ENCODE assay signal across 12 mouse cellular contexts in genomic region chr7:18511479-18511878, GRCm38 (mm10). TPM values are rescaled to one million over a fixed set of nuclear protein-coding genes. Genes with fewer than 3 reads are reported as not detected.
DNase-seq lines count a peak whose midpoint lies in the region; ATAC-seq and TF ChIP-seq lines count a peak whose summit lies in the region.
"Had no signal": no experiment of that assay in that cellular context is flagged by ENCODE, and none has a peak within 500 bp of the region (broad histone marks: within the 10 kb centered on the region; RNA-seq: fewer than 3 reads in every experiment).

No protein-coding gene starts in this region.

- 9% methylated on average over 9 of the region's 9 CpGs for WGBS in heart, postnatal 0 days
- 11% methylated on average over 9 of the region's 9 CpGs for WGBS in midbrain, embryonic 14.5 days
- WGBS in midbrain, embryonic 15.5 days = 16% methylated on average over 9 of the region's 9 CpGs
- WGBS in liver, postnatal 0 days (ENCODE audit: insufficient replicate concordance) = 18% methylated on average over 9 of the region's 9 CpGs

- no peak overlapping the region for H3K4me2 ChIP-seq in heart, postnatal 0 days (ENCODE audit: low read depth, low read length)
- H3K4me2 ChIP-seq in midbrain, embryonic 14.5 days (ENCODE audit: low read length) = no peak overlapping the region
- no peak overlapping the region for H3K4me2 ChIP-seq in midbrain, embryonic 15.5 days
- no peak overlapping the region for H3K4me2 ChIP-seq in liver, postnatal 0 days (ENCODE audit: low read depth, low read length)
- H3K4me2 ChIP-seq: limb, embryonic 12.5 days had no signal

- no peaks in the 10 kb centered on the region for H3K27me3 ChIP-seq in heart, postnatal 0 days (ENCODE audit: control insufficient read depth, insufficient read depth, low read length)
- no peaks in the 10 kb centered on the region for H3K27me3 ChIP-seq in midbrain, embryonic 14.5 days (ENCODE audit: control insufficient read depth, insufficient read depth, low read length)
- no peaks in the 10 kb centered on the region for H3K27me3 ChIP-seq in midbrain, embryonic 15.5 days (replicated peaks)
- no peaks in the 10 kb centered on the region for H3K27me3 ChIP-seq in liver, postnatal 0 days (ENCODE audit: insufficient read depth, low read length)
- H3K27me3 ChIP-seq: limb, embryonic 12.5 days; megakaryocyte, embryonic 14.5 days had no signal

- no peak overlapping the region for H3K4me3 ChIP-seq in heart, postnatal 0 days (ENCODE audit: low read depth, low read length)
- no peak overlapping the region for H3K4me3 ChIP-seq in midbrain, embryonic 14.5 days (replicated peaks; ENCODE audit: low read depth, low read length)
- H3K4me3 ChIP-seq in midbrain, embryonic 15.5 days = no peak overlapping the region
- no peak overlapping the region for H3K4me3 ChIP-seq in liver, postnatal 0 days (ENCODE audit: low read depth, low read length)
- H3K4me3 ChIP-seq: limb, embryonic 12.5 days; megakaryocyte, embryonic 14.5 days had no signal

- TF ChIP-seq CTCF in heart, postnatal 0 days (IDR thresholded peaks at IDR 0.05; ENCODE audit: low read depth) = peak; percentile 38
- peak; percentile 52 for TF ChIP-seq CTCF in brain, embryonic 14.5 days (IDR thresholded peaks at IDR 0.05; ENCODE audit: borderline replicate concordance, extremely low read depth, insufficient read depth, insufficient read length)
- peak; percentile 26; the same call in 1 of the 2 replicates for TF ChIP-seq CTCF in liver, postnatal 0 days (IDR thresholded peaks at IDR 0.05; ENCODE audit: low read depth)

- H3K27ac ChIP-seq in heart, postnatal 0 days (ENCODE audit: low read depth) = no peak overlapping the region
- no peak overlapping the region for H3K27ac ChIP-seq in midbrain, embryonic 14.5 days (replicated peaks; ENCODE audit: low read depth, low read length)
- H3K27ac ChIP-seq in midbrain, embryonic 15.5 days = no peak overlapping the region
- H3K27ac ChIP-seq in liver, postnatal 0 days (ENCODE audit: low read depth) = no peak overlapping the region
- H3K27ac ChIP-seq: limb, embryonic 12.5 days had no signal

- no peak overlapping the region for H3K9ac ChIP-seq in heart, postnatal 0 days (replicated peaks; ENCODE audit: low read depth, low read length)
- no peak overlapping the region for H3K9ac ChIP-seq in midbrain, embryonic 14.5 days (replicated peaks; ENCODE audit: low read length)
- H3K9ac ChIP-seq in midbrain, embryonic 15.5 days = no peak overlapping the region
- no peak overlapping the region for H3K9ac ChIP-seq in liver, postnatal 0 days (replicated peaks)
- H3K9ac ChIP-seq: limb, embryonic 12.5 days had no signal

- no peak for DNase-seq in heart, postnatal 0 days (ENCODE audit: low spot score)
- DNase-seq in heart, adult 8-10 months (ENCODE audit: low spot score) = no peak
- peak; percentile 8 for DNase-seq in midbrain, embryonic 14.5 days
- DNase-seq in brain, embryonic 14.5 days (ENCODE audit: low read depth) = peak; percentile 1
- peak; percentile 17 for DNase-seq in liver, postnatal 0 days
- no peak for DNase-seq in left cerebral cortex, adult 11 months (ENCODE audit: low spot score)
- DNase-seq in thymus, adult 18-20 months = no peak
- DNase-seq: gastrocnemius, postnatal 25 days had no signal

- H3K4me1 ChIP-seq in heart, postnatal 0 days (ENCODE audit: control insufficient read depth, insufficient read depth) = no peaks in the 10 kb centered on the region
- no peaks in the 10 kb centered on the region for H3K4me1 ChIP-seq in midbrain, embryonic 14.5 days (ENCODE audit: control insufficient read depth, insufficient read depth, low read length)
- no peaks in the 10 kb centered on the region for H3K4me1 ChIP-seq in midbrain, embryonic 15.5 days
- H3K4me1 ChIP-seq in liver, postnatal 0 days (ENCODE audit: insufficient read depth) = no peaks in the 10 kb centered on the region
- H3K4me1 ChIP-seq: limb, embryonic 12.5 days; megakaryocyte, embryonic 14.5 days had no signal

- TF ChIP-seq EP300 in heart, postnatal 0 days (IDR thresholded peaks at IDR 0.05; ENCODE audit: low read depth) = no peak
- no peak for TF ChIP-seq EP300 in liver, postnatal 0 days (IDR thresholded peaks at IDR 0.05; ENCODE audit: low read depth)

- H3K36me3 ChIP-seq in heart, postnatal 0 days (replicated peaks; ENCODE audit: control insufficient read depth, insufficient read depth, low read length) = no peaks in the 10 kb centered on the region
- H3K36me3 ChIP-seq in midbrain, embryonic 14.5 days (ENCODE audit: control insufficient read depth, insufficient read depth, low read length) = no peaks in the 10 kb centered on the region
- no peaks in the 10 kb centered on the region for H3K36me3 ChIP-seq in midbrain, embryonic 15.5 days (replicated peaks)
- no peaks in the 10 kb centered on the region for H3K36me3 ChIP-seq in liver, postnatal 0 days (replicated peaks; ENCODE audit: insufficient read depth, low read length)
- H3K36me3 ChIP-seq: limb, embryonic 12.5 days had no signal

- H3K9me3 ChIP-seq in heart, postnatal 0 days (replicated peaks; ENCODE audit: control insufficient read depth, low read length) = no peaks in the 10 kb centered on the region
- no peaks in the 10 kb centered on the region for H3K9me3 ChIP-seq in midbrain, embryonic 14.5 days (ENCODE audit: control insufficient read depth, low read length)
- H3K9me3 ChIP-seq in midbrain, embryonic 15.5 days = no peaks in the 10 kb centered on the region
- no peaks in the 10 kb centered on the region for H3K9me3 ChIP-seq in liver, postnatal 0 days (ENCODE audit: low read length)
- H3K9me3 ChIP-seq: limb, embryonic 12.5 days; megakaryocyte, embryonic 14.5 days had no signal

- no peak for ATAC-seq in heart, postnatal 0 days (ENCODE audit: insufficient read depth, low read depth)
- ATAC-seq in midbrain, embryonic 14.5 days (ENCODE audit: low FRiP score, low TSS enrichment) = no peak
- ATAC-seq in midbrain, embryonic 15.5 days (replicated peaks) = no peak
- ATAC-seq in liver, postnatal 0 days = no peak

- TF ChIP-seq POLR2A in brain, embryonic 14.5 days (IDR thresholded peaks at IDR 0.05; ENCODE audit: borderline replicate concordance, extremely low read depth, insufficient read depth, insufficient read length, poor library complexity, severe bottlenecking) = no peak

RNA-seq across cellular contexts. Expression of gene Psg25, which starts 20.6 kb away (rescaled TPM):
- total RNA-seq in heart, postnatal 0 days (2014; rRNA removed; ENCODE audit: low replicate concordance) = not detected in 2 replicates
- not detected in 2 replicates for polyA plus RNA-seq in heart, postnatal 0 days (2015; fragmentation: Nextera tagmentation; extraction: Ambion mirVana)
- not detected for total RNA-seq in heart, adult 8-10 months (2022)
- polyA plus RNA-seq in midbrain, embryonic 14.5 days (2014; fragmentation: Nextera tagmentation; extraction: Ambion mirVana) = not detected in 2 replicates
- not detected in 2 replicates for polyA plus RNA-seq in midbrain, embryonic 15.5 days (2015; fragmentation: Nextera tagmentation; extraction: Ambion mirVana)
- 0.03 and 0.04 TPM in 2 replicates for polyA plus RNA-seq in brain, embryonic 14.5 days (2012; rRNA removed)
- polyA plus RNA-seq in liver, postnatal 0 days (2015; fragmentation: Nextera tagmentation; extraction: Ambion mirVana) = not detected in 2 replicates
- total RNA-seq: gastrocnemius, postnatal 25 days had no signal
- polyA plus RNA-seq: embryonic facial prominence, embryonic 14.5 days; limb, embryonic 12.5 days had no signal

RNA-seq across cellular contexts. Expression of gene Psg26, which starts 27.5 kb away (rescaled TPM):
- not detected in 2 replicates for total RNA-seq in heart, postnatal 0 days (2014; rRNA removed; ENCODE audit: low replicate concordance)
- not detected in 2 replicates for polyA plus RNA-seq in heart, postnatal 0 days (2015; fragmentation: Nextera tagmentation; extraction: Ambion mirVana)
- not detected for total RNA-seq in heart, adult 8-10 months (2022)
- not detected in 2 replicates for polyA plus RNA-seq in midbrain, embryonic 14.5 days (2014; fragmentation: Nextera tagmentation; extraction: Ambion mirVana)
- not detected in 2 replicates for polyA plus RNA-seq in midbrain, embryonic 15.5 days (2015; fragmentation: Nextera tagmentation; extraction: Ambion mirVana)
- not detected in 2 replicates for polyA plus RNA-seq in brain, embryonic 14.5 days (2012; rRNA removed)
- not detected in 2 replicates for polyA plus RNA-seq in liver, postnatal 0 days (2015; fragmentation: Nextera tagmentation; extraction: Ambion mirVana)
- total RNA-seq: gastrocnemius, postnatal 25 days had no signal
- polyA plus RNA-seq: embryonic facial prominence, embryonic 14.5 days; limb, embryonic 12.5 days had no signal

RNA-seq across cellular contexts. Expression of gene Psg27, which starts 55.6 kb away (rescaled TPM):
- total RNA-seq in heart, postnatal 0 days (2014; rRNA removed; ENCODE audit: low replicate concordance) = not detected in 2 replicates
- not detected in 2 replicates for polyA plus RNA-seq in heart, postnatal 0 days (2015; fragmentation: Nextera tagmentation; extraction: Ambion mirVana)
- not detected for total RNA-seq in heart, adult 8-10 months (2022)
- not detected in 2 replicates for polyA plus RNA-seq in midbrain, embryonic 14.5 days (2014; fragmentation: Nextera tagmentation; extraction: Ambion mirVana)
- polyA plus RNA-seq in midbrain, embryonic 15.5 days (2015; fragmentation: Nextera tagmentation; extraction: Ambion mirVana) = not detected in 2 replicates
- polyA plus RNA-seq in brain, embryonic 14.5 days (2012; rRNA removed) = 0.06 and 0.07 TPM in 2 replicates
- not detected in 2 replicates for polyA plus RNA-seq in liver, postnatal 0 days (2015; fragmentation: Nextera tagmentation; extraction: Ambion mirVana)
- total RNA-seq: gastrocnemius, postnatal 25 days had no signal
- polyA plus RNA-seq: embryonic facial prominence, embryonic 14.5 days; limb, embryonic 12.5 days had no signal

Comparison
In these comparisons a context has a peak if more than half of its experiments do, and no peak if none do; other contexts are left out.
1. DNase-seq: peak in midbrain, embryonic 14.5 days (single experiment), brain, embryonic 14.5 days (single experiment) and liver, postnatal 0 days (single experiment); none in heart, postnatal 0 days (single experiment), heart, adult 8-10 months (single experiment), left cerebral cortex, adult 11 months (single experiment) and thymus, adult 18-20 months (0 of 2).
2. Peak in every context shown above with its lines, with median percentiles within 50 percentile points of each other: CTCF ChIP-seq.